ENCODE assay signal across 8 mouse cellular contexts in genomic region chr11:51916033-51916929, GRCm38 (mm10). TPM values are rescaled to one million over a fixed set of nuclear protein-coding genes. Genes with fewer than 3 reads are reported as not detected.
DNase-seq lines count a peak whose midpoint lies in the region; ATAC-seq and TF ChIP-seq lines count a peak whose summit lies in the region.

No protein-coding gene starts in this region.

- peak; percentile 40 for DNase-seq in cerebellum, adult 11 months
- peak; percentile 97 to 98 for DNase-seq in heart, adult 9 months (ENCODE audit: low spot score in 2 of 2)
- peak; percentile 62 for DNase-seq in limb, embryonic 14.5 days (ENCODE audit: low spot score)
- DNase-seq in spleen, postnatal 36 days (ENCODE audit: low spot score in 2 of 2): peak; percentile 71 to 72

- H3K4me1 ChIP-seq in embryonic facial prominence, embryonic 12.5 days: peaks cover 16% of the 10 kb centered on the region
- H3K4me1 ChIP-seq in kidney, embryonic 14.5 days (ENCODE audit: control insufficient read depth, insufficient read depth, low read length): peaks cover 10% of the 10 kb centered on the region; the same call in 1 of the 2 replicates
- H3K4me1 ChIP-seq in limb, embryonic 14.5 days (ENCODE audit: control insufficient read depth, insufficient read depth, low read length): peaks cover 17% of the 10 kb centered on the region
- peaks cover 8% of the 10 kb centered on the region for H3K4me1 ChIP-seq in midbrain, embryonic 16.5 days (ENCODE audit: control insufficient read depth, insufficient read depth, low read length)

- 2% methylated on average over 29 of the region's 29 CpGs for WGBS in embryonic facial prominence, embryonic 12.5 days
- under 1% methylated on average over 29 of the region's 29 CpGs for WGBS in kidney, embryonic 14.5 days
- WGBS in limb, embryonic 14.5 days: under 1% methylated on average over 28 of the region's 29 CpGs
- 1% methylated on average over 29 of the region's 29 CpGs for WGBS in midbrain, embryonic 16.5 days

- no peaks in the 10 kb centered on the region for H3K9me3 ChIP-seq in embryonic facial prominence, embryonic 12.5 days
- no peaks in the 10 kb centered on the region for H3K9me3 ChIP-seq in kidney, embryonic 14.5 days (ENCODE audit: control insufficient read depth, low read length)
- no peaks in the 10 kb centered on the region for H3K9me3 ChIP-seq in limb, embryonic 14.5 days (ENCODE audit: control insufficient read depth, low read length)
- no peaks in the 10 kb centered on the region for H3K9me3 ChIP-seq in midbrain, embryonic 16.5 days (replicated peaks; ENCODE audit: control insufficient read depth, low read length, poor library complexity, severe bottlenecking)

- H3K9ac ChIP-seq in embryonic facial prominence, embryonic 12.5 days: peak overlapping the region; percentile 33; the same call in 1 of the 2 replicates
- H3K9ac ChIP-seq in kidney, embryonic 14.5 days (ENCODE audit: low read depth, low read length): peak overlapping the region; percentile 37
- peak overlapping the region; percentile 32 for H3K9ac ChIP-seq in limb, embryonic 14.5 days (ENCODE audit: low read depth, low read length, severe bottlenecking)
- peak overlapping the region; percentile 51; the same call in 1 of the 2 replicates for H3K9ac ChIP-seq in midbrain, embryonic 16.5 days (ENCODE audit: low read depth, low read length)

- peak overlapping the region; percentile 27 for H3K4me3 ChIP-seq in embryonic facial prominence, embryonic 12.5 days
- H3K4me3 ChIP-seq in kidney, embryonic 14.5 days (ENCODE audit: low read length): peak overlapping the region; percentile 32
- H3K4me3 ChIP-seq in limb, embryonic 14.5 days (replicated peaks; ENCODE audit: low read length): peak overlapping the region; percentile 11
- peak overlapping the region; percentile 20 for H3K4me3 ChIP-seq in midbrain, embryonic 16.5 days (ENCODE audit: low read depth, low read length)

- peak overlapping the region; percentile 56 for H3K4me2 ChIP-seq in embryonic facial prominence, embryonic 12.5 days (replicated peaks)
- H3K4me2 ChIP-seq in kidney, embryonic 14.5 days (replicated peaks; ENCODE audit: low read depth, low read length): peak overlapping the region; percentile 65
- H3K4me2 ChIP-seq in limb, embryonic 14.5 days (replicated peaks; ENCODE audit: low read depth, low read length, severe bottlenecking): peak overlapping the region; percentile 47
- peak overlapping the region; percentile 50 for H3K4me2 ChIP-seq in midbrain, embryonic 16.5 days (ENCODE audit: low read length)

- no peaks in the 10 kb centered on the region for H3K36me3 ChIP-seq in embryonic facial prominence, embryonic 12.5 days
- H3K36me3 ChIP-seq in kidney, embryonic 14.5 days (ENCODE audit: control insufficient read depth, insufficient read depth, low read length): no peaks in the 10 kb centered on the region
- no peaks in the 10 kb centered on the region for H3K36me3 ChIP-seq in limb, embryonic 14.5 days (ENCODE audit: control insufficient read depth, insufficient read depth, low read length)
- H3K36me3 ChIP-seq in midbrain, embryonic 16.5 days (ENCODE audit: control insufficient read depth, insufficient read depth, low read length): no peaks in the 10 kb centered on the region

- no peak for TF ChIP-seq POLR2A in limb, embryonic 14.5 days (IDR thresholded peaks at IDR 0.05; ENCODE audit: borderline replicate concordance, extremely low read depth, insufficient read depth, insufficient read length)

- peak overlapping the region; percentile 41; the same call in 1 of the 2 replicates for H3K27ac ChIP-seq in embryonic facial prominence, embryonic 12.5 days
- H3K27ac ChIP-seq in kidney, embryonic 14.5 days (ENCODE audit: low read depth, low read length): peak overlapping the region; percentile 82; the same call in 1 of the 2 replicates
- no peak overlapping the region for H3K27ac ChIP-seq in limb, embryonic 14.5 days (replicated peaks; ENCODE audit: low read depth, low read length)
- peak overlapping the region; percentile 42; the same call in 1 of the 2 replicates for H3K27ac ChIP-seq in midbrain, embryonic 16.5 days (ENCODE audit: low read length)

- no peaks in the 10 kb centered on the region for H3K27me3 ChIP-seq in embryonic facial prominence, embryonic 12.5 days
- H3K27me3 ChIP-seq in kidney, embryonic 14.5 days (ENCODE audit: control insufficient read depth, insufficient read depth, low read length): no peaks in the 10 kb centered on the region
- no peaks in the 10 kb centered on the region for H3K27me3 ChIP-seq in limb, embryonic 14.5 days (ENCODE audit: control insufficient read depth, insufficient read depth, low read length)
- H3K27me3 ChIP-seq in midbrain, embryonic 16.5 days (ENCODE audit: control insufficient read depth, insufficient read depth, low read depth, low read length): no peaks in the 10 kb centered on the region

- ATAC-seq in cerebellum, adult (ENCODE audit: insufficient number of reproducible peaks, low FRiP score, low TSS enrichment): no peak
- peak; percentile 80 for ATAC-seq in embryonic facial prominence, embryonic 12.5 days (ENCODE audit: insufficient number of reproducible peaks, insufficient read depth, low FRiP score, low TSS enrichment)
- ATAC-seq in kidney, embryonic 14.5 days (ENCODE audit: low FRiP score, low TSS enrichment): peak; percentile 71
- peak; percentile 57; the same call in 1 of the 2 replicates for ATAC-seq in limb, embryonic 14.5 days (ENCODE audit: low FRiP score, low read depth)
- ATAC-seq in midbrain, embryonic 16.5 days: no peak

RNA-seq across cellular contexts. Expression of gene Cdkn2aipnl, which starts 51.2 kb away (rescaled TPM):
- 104 and 110 TPM in 2 replicates for polyA plus RNA-seq in embryonic facial prominence, embryonic 12.5 days (2016; fragmentation: Nextera tagmentation; extraction: Ambion mirVana)
- 87.9 and 104 TPM in 2 replicates for polyA plus RNA-seq in kidney, embryonic 14.5 days (2014; fragmentation: Nextera tagmentation; extraction: Ambion mirVana)
- polyA plus RNA-seq in limb, embryonic 14.5 days (2012; rRNA removed): 42.5 and 44.6 TPM in 2 replicates
- polyA plus RNA-seq in limb, embryonic 14.5 days (2014; fragmentation: Nextera tagmentation; extraction: Ambion mirVana): 93.3 and 103 TPM in 2 replicates
- 125 and 134 TPM in 2 replicates for polyA plus RNA-seq in midbrain, embryonic 16.5 days (2015; fragmentation: Nextera tagmentation; extraction: Ambion mirVana)

RNA-seq across cellular contexts. Expression of gene Jade2, which starts 58.8 kb away (rescaled TPM):
- polyA plus RNA-seq in embryonic facial prominence, embryonic 12.5 days (2016; fragmentation: Nextera tagmentation; extraction: Ambion mirVana): 1.8 and 2.1 TPM in 2 replicates
- polyA plus RNA-seq in kidney, embryonic 14.5 days (2014; fragmentation: Nextera tagmentation; extraction: Ambion mirVana): 0.37 and 0.38 TPM in 2 replicates
- polyA plus RNA-seq in limb, embryonic 14.5 days (2012; rRNA removed): 5.2 and 5.7 TPM in 2 replicates
- polyA plus RNA-seq in limb, embryonic 14.5 days (2014; fragmentation: Nextera tagmentation; extraction: Ambion mirVana): 1.7 and 1.8 TPM in 2 replicates
- polyA plus RNA-seq in midbrain, embryonic 16.5 days (2015; fragmentation: Nextera tagmentation; extraction: Ambion mirVana): 0.48 and 0.65 TPM in 2 replicates

Comparison
In these comparisons a context has a peak if more than half of its experiments do, and no peak if none do; other contexts are left out.
1. DNase-seq: peak in every context shown above with its lines; median percentile 98 in heart, adult 9 months; 72 in spleen, postnatal 36 days; 62 in limb, embryonic 14.5 days; 40 in cerebellum, adult 11 months.
2. ATAC-seq: peak in embryonic facial prominence, embryonic 12.5 days (single experiment), kidney, embryonic 14.5 days (single experiment) and limb, embryonic 14.5 days (single experiment); none in cerebellum, adult (single experiment) and midbrain, embryonic 16.5 days (single experiment).
3. Peak in every context shown above with its lines, with median percentiles within 50 percentile points of each other: H3K4me2 ChIP-seq, H3K4me3 ChIP-seq and H3K9ac ChIP-seq.